Mouse (Mus musculus) right cerebral cortex, postnatal 10 days (tissue): ENCODE results near the gene Tmem204.

Experiments
- DNase-seq, 2 experiments: peaks; one replicate each; pipeline ENCODE4 v3.0.0; 2021; ENCODE audit warnings: low spot score in 2 of 2

The Tmem204 gene

GRCm38 (mm10) chr17:25084835-25085385 lies 1.5 kb upstream of the Tmem204 start:
- DNase-seq = no peak

GRCm38 (mm10) chr17:25082887-25083286 lies 504 bp downstream of the Tmem204 start:
- no peak for DNase-seq

GRCm38 (mm10) chr17:25082081-25082847 lies 1.1 kb downstream of the Tmem204 start:
- no peak for DNase-seq

- DNase-seq = no peak
These were observed 2.4 kb downstream of the Tmem204 start for GRCm38 (mm10) chr17:25080960-25081381.

GRCm38 (mm10) chr17:25080210-25080609 lies 3.2 kb downstream of the Tmem204 start:
- no peak for DNase-seq

- DNase-seq = peak; percentile 69 to 83
These were observed 5.5 kb downstream of the Tmem204 start for GRCm38 (mm10) chr17:25077771-25078372.

- no peak for DNase-seq
These were observed 6.5 kb downstream of the Tmem204 start for GRCm38 (mm10) chr17:25076906-25077305.

GRCm38 (mm10) chr17:25068690-25069089 lies 14.7 kb downstream of the Tmem204 start:
- DNase-seq = no peak

GRCm38 (mm10) chr17:25067442-25067851 lies 15.9 kb downstream of the Tmem204 start:
- no peak for DNase-seq

- no peak for DNase-seq
These were observed 16.8 kb downstream of the Tmem204 start for GRCm38 (mm10) chr17:25066595-25066994.

GRCm38 (mm10) chr17:25065189-25065588 lies 18.2 kb downstream of the Tmem204 start:
- no peak for DNase-seq

GRCm38 (mm10) chr17:25064351-25064750 lies 19.0 kb downstream of the Tmem204 start:
- DNase-seq = no peak

GRCm38 (mm10) chr17:25063872-25064271 lies 19.5 kb downstream of the Tmem204 start:
- DNase-seq = no peak

GRCm38 (mm10) chr17:25063261-25063660 lies 20.1 kb downstream of the Tmem204 start:
- DNase-seq = no peak

GRCm38 (mm10) chr17:25057041-25057440 lies 26.4 kb downstream of the Tmem204 start:
- DNase-seq = no peak

GRCm38 (mm10) chr17:25053274-25053673 lies 30.1 kb downstream of the Tmem204 start:
- DNase-seq = peak in 1 of 2 experiments; percentile 56

- DNase-seq = no peak
These were observed 36.2 kb downstream of the Tmem204 start for GRCm38 (mm10) chr17:25047143-25047542.

- no peak for DNase-seq
These were observed 38.1 kb downstream of the Tmem204 start for GRCm38 (mm10) chr17:25045281-25045680.

GRCm38 (mm10) chr17:25044879-25045278 lies 38.5 kb downstream of the Tmem204 start:
- DNase-seq = no peak

GRCm38 (mm10) chr17:25036183-25036582 lies 47.2 kb downstream of the Tmem204 start:
- DNase-seq = no peak

GRCm38 (mm10) chr17:25016292-25017132 lies 66.9 kb downstream of the Tmem204 start:
- DNase-seq = peak; percentile 86 to 91
